Mouse (Mus musculus): ENCODE measurements around the gene Inpp4a.

Gene Inpp4a

GRCm38 (mm10) chr1:37299540-37300491 is at the start of gene Inpp4a:
Gene Inpp4a (plus strand): TSS chr1:37299865.
- DNase-seq (ENCODE audit: extremely low spot score, low spot score): peak; percentile 96

GRCm38 (mm10) chr1:37250643-37251310 is 48.9 kb upstream of the Inpp4a start:
- DNase-seq (ENCODE audit: extremely low spot score, low spot score): peak; percentile 85

GRCm38 (mm10) chr1:37258443-37258842 is 41.2 kb upstream of the Inpp4a start:
- DNase-seq (ENCODE audit: extremely low spot score, low spot score): no peak

- DNase-seq (ENCODE audit: extremely low spot score, low spot score): peak; percentile 45
Measured at GRCm38 (mm10) chr1:37272464-37272863, 27.2 kb upstream of the Inpp4a start.

GRCm38 (mm10) chr1:37286556-37286955 is 13.1 kb upstream of the Inpp4a start:
- DNase-seq (ENCODE audit: extremely low spot score, low spot score): no peak

- no peak for DNase-seq (ENCODE audit: extremely low spot score, low spot score)
Measured at GRCm38 (mm10) chr1:37287748-37288147, 11.9 kb upstream of the Inpp4a start.

GRCm38 (mm10) chr1:37288181-37288935 is 11.3 kb upstream of the Inpp4a start:
- DNase-seq (ENCODE audit: extremely low spot score, low spot score): no peak

- DNase-seq (ENCODE audit: extremely low spot score, low spot score): no peak
Measured at GRCm38 (mm10) chr1:37288941-37289340, 10.7 kb upstream of the Inpp4a start.

- DNase-seq (ENCODE audit: extremely low spot score, low spot score): no peak
Measured at GRCm38 (mm10) chr1:37296414-37296813, 3.3 kb upstream of the Inpp4a start.

- DNase-seq (ENCODE audit: extremely low spot score, low spot score): no peak
Measured at GRCm38 (mm10) chr1:37298904-37299303, 761 bp upstream of the Inpp4a start.

GRCm38 (mm10) chr1:37300650-37301049 is 985 bp downstream of the Inpp4a start:
- DNase-seq (ENCODE audit: extremely low spot score, low spot score): peak; percentile 16

- no peak for DNase-seq (ENCODE audit: extremely low spot score, low spot score)
Measured at GRCm38 (mm10) chr1:37302801-37303200, 3.1 kb downstream of the Inpp4a start.

- DNase-seq (ENCODE audit: extremely low spot score, low spot score): no peak
Measured at GRCm38 (mm10) chr1:37305691-37306287, 6.1 kb downstream of the Inpp4a start.

GRCm38 (mm10) chr1:37307586-37307985 is 7.9 kb downstream of the Inpp4a start:
- DNase-seq (ENCODE audit: extremely low spot score, low spot score): no peak

GRCm38 (mm10) chr1:37308021-37308742 is 8.5 kb downstream of the Inpp4a start:
- DNase-seq (ENCODE audit: extremely low spot score, low spot score): no peak

- no peak for DNase-seq (ENCODE audit: extremely low spot score, low spot score)
Measured at GRCm38 (mm10) chr1:37308743-37309100, 9.1 kb downstream of the Inpp4a start.

- no peak for DNase-seq (ENCODE audit: extremely low spot score, low spot score)
Measured at GRCm38 (mm10) chr1:37309939-37310515, 10.4 kb downstream of the Inpp4a start.

GRCm38 (mm10) chr1:37314338-37314737 is 14.7 kb downstream of the Inpp4a start:
- no peak for DNase-seq (ENCODE audit: extremely low spot score, low spot score)

GRCm38 (mm10) chr1:37317644-37318285 is 18.1 kb downstream of the Inpp4a start:
- DNase-seq (ENCODE audit: extremely low spot score, low spot score): no peak

GRCm38 (mm10) chr1:37318558-37318957 is 18.9 kb downstream of the Inpp4a start:
- no peak for DNase-seq (ENCODE audit: extremely low spot score, low spot score)

Measured in neural tube, embryonic 10.5 days (tissue).